Mouse (Mus musculus): ENCODE results near the gene Satb2. TPM values are rescaled to one million over a fixed set of nuclear protein-coding genes. Genes with fewer than 3 reads are reported as not detected.
"Not testable (repeated sequence)": the region's sequence is repeated elsewhere in the genome, so short reads cannot be mapped to it uniquely, and the experiment has no call there.

Satb2 gene
- polyA plus RNA-seq, 1 experiment from 2014 or later, result 0.17 TPM

GRCm38 (mm10) chr1:56812961-56813360, 165.5 kb downstream of the Satb2 start:
- TF ChIP-seq CTCF (IDR thresholded peaks at IDR 0.05), result no peak
- TF ChIP-seq EP300 (IDR thresholded peaks at IDR 0.05), result no peak
- no peak for DNase-seq (ENCODE audit: low spot score)
- no peak for ATAC-seq
- Histone ChIP-seq H3K4me3 (ENCODE audit: low read depth, low read length) (no peak overlapping the region), H3K27me3 (replicated peaks; ENCODE audit: insufficient read depth, low read length) (no peaks in the 10 kb centered on the region), H3K36me3 (ENCODE audit: insufficient read depth, low read length) (no peaks in the 10 kb centered on the region), H3K9ac (replicated peaks; ENCODE audit: low read depth) (no peak overlapping the region), H3K4me2 (replicated peaks; ENCODE audit: low read depth, low read length) (no peak overlapping the region), H3K4me1 (ENCODE audit: insufficient read depth, low read depth, low read length) (no peaks in the 10 kb centered on the region), H3K9me3 (ENCODE audit: low read length) (no peaks in the 10 kb centered on the region), H3K27ac (ENCODE audit: low read length) (no peak overlapping the region)
- 71% methylated on average over 4 of the region's 4 CpGs for WGBS

GRCm38 (mm10) chr1:56811486-56811885, 167.0 kb downstream of the Satb2 start:
- H3K9ac ChIP-seq (replicated peaks; ENCODE audit: low read depth), result no peak overlapping the region
- H3K27ac ChIP-seq (ENCODE audit: low read length), result no peak overlapping the region
- no peaks in the 10 kb centered on the region for H3K36me3 ChIP-seq (ENCODE audit: insufficient read depth, low read length)
- no peaks in the 10 kb centered on the region for H3K9me3 ChIP-seq (ENCODE audit: low read length)
- no peak overlapping the region for H3K4me3 ChIP-seq (ENCODE audit: low read depth, low read length)
- ATAC-seq (peak; percentile 26; the same call in 1 of the 2 replicates), DNase-seq (ENCODE audit: low spot score) (peak; percentile 34)
- H3K4me1 ChIP-seq (ENCODE audit: insufficient read depth, low read depth, low read length), result no peaks in the 10 kb centered on the region
- H3K27me3 ChIP-seq (replicated peaks; ENCODE audit: insufficient read depth, low read length), result no peaks in the 10 kb centered on the region
- H3K4me2 ChIP-seq (replicated peaks; ENCODE audit: low read depth, low read length), result no peak overlapping the region
- WGBS, result 71% methylated on average over 3 of the region's 3 CpGs
- TF ChIP-seq CTCF (IDR thresholded peaks at IDR 0.05) (no peak), EP300 (IDR thresholded peaks at IDR 0.05) (no peak)

GRCm38 (mm10) chr1:56806006-56806405, 172.4 kb downstream of the Satb2 start:
- H3K9me3 ChIP-seq (ENCODE audit: low read length), result no peaks in the 10 kb centered on the region
- H3K4me1 ChIP-seq (ENCODE audit: insufficient read depth, low read depth, low read length), result no peaks in the 10 kb centered on the region
- no peak overlapping the region for H3K9ac ChIP-seq (replicated peaks; ENCODE audit: low read depth)
- H3K4me3 ChIP-seq (ENCODE audit: low read depth, low read length), result no peak overlapping the region
- WGBS, result 84% methylated on average over 5 of the region's 5 CpGs
- no peak for TF ChIP-seq CTCF (IDR thresholded peaks at IDR 0.05)
- TF ChIP-seq EP300 (IDR thresholded peaks at IDR 0.05), result no peak
- H3K36me3 ChIP-seq (ENCODE audit: insufficient read depth, low read length), result no peaks in the 10 kb centered on the region
- no peaks in the 10 kb centered on the region for H3K27me3 ChIP-seq (replicated peaks; ENCODE audit: insufficient read depth, low read length)
- ATAC-seq, result no peak
- H3K27ac ChIP-seq (ENCODE audit: low read length), result no peak overlapping the region
- H3K4me2 ChIP-seq (replicated peaks; ENCODE audit: low read depth, low read length), result no peak overlapping the region
- DNase-seq (ENCODE audit: low spot score), result no peak

DNA sequence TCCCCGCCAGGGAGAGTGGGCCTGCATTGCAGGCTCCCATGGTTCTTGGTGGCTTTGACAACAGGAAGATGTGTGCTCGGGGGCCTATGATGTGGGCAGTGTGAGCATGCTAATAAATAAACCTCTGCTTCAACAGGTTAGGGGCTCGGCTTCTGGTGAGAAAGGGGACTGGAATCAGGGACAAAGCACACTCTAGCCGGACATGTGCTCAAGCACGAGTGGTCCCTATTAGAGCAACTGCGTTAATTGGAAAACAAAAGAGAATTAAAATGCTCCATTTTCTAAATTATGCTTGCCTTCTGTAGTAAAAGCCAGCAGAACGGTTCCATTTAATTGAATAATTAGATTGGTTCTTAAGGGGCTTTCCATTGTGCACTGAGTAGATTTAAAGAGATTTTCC, 177.8 kb downstream of the Satb2 start:
- 90% methylated on average over 7 of the region's 7 CpGs for WGBS
- no peaks in the 10 kb centered on the region for H3K4me1 ChIP-seq (ENCODE audit: insufficient read depth, low read depth, low read length)
- no peak overlapping the region for H3K27ac ChIP-seq (ENCODE audit: low read length)
- H3K9ac ChIP-seq (replicated peaks; ENCODE audit: low read depth), result no peak overlapping the region
- DNase-seq (ENCODE audit: low spot score), result no peak
- H3K27me3 ChIP-seq (replicated peaks; ENCODE audit: insufficient read depth, low read length), result no peaks in the 10 kb centered on the region
- no peak overlapping the region for H3K4me3 ChIP-seq (ENCODE audit: low read depth, low read length)
- H3K9me3 ChIP-seq (ENCODE audit: low read length), result no peaks in the 10 kb centered on the region
- ATAC-seq, result no peak
- no peak overlapping the region for H3K4me2 ChIP-seq (replicated peaks; ENCODE audit: low read depth, low read length)
- no peak for TF ChIP-seq CTCF (IDR thresholded peaks at IDR 0.05)
- no peak for TF ChIP-seq EP300 (IDR thresholded peaks at IDR 0.05)
- no peaks in the 10 kb centered on the region for H3K36me3 ChIP-seq (ENCODE audit: insufficient read depth, low read length)

DNA sequence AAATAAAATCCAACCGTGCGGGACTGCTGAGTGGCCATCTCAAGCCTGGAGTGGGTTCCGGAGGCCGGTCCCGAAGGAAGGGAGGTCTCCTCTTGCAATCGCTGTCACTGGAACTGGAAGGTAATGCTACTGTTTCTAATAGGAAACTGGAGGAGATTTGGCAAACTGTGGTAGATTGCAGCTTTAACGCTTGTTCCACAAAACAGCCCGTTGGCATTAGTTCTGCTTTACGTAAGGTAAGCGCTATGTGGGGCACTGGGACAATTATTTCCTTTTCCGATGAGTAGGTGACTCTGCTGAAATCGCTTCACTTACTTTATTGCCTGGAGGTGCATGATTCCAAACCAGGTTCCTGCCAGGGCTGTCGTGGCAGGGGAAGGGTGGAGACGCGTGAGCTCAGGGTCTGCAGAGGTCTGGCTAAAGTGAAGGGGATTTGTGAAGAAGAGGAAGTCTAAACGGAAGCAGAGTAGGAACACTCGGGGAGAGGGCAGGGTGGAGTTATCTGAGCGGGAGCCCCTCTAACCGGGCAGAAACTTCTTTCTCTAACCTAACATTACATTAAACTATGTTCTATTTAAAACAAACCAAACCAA, 183.3 kb downstream of the Satb2 start:
- no peaks in the 10 kb centered on the region for H3K36me3 ChIP-seq (ENCODE audit: insufficient read depth, low read length)
- DNase-seq (ENCODE audit: low spot score) (peak; percentile 13), ATAC-seq (no peak)
- no peak overlapping the region for H3K9ac ChIP-seq (replicated peaks; ENCODE audit: low read depth)
- H3K27ac ChIP-seq (ENCODE audit: low read length), result no peak overlapping the region
- H3K4me2 ChIP-seq (replicated peaks; ENCODE audit: low read depth, low read length), result no peak overlapping the region
- TF ChIP-seq CTCF (IDR thresholded peaks at IDR 0.05) (no peak), EP300 (IDR thresholded peaks at IDR 0.05) (no peak)
- H3K9me3 ChIP-seq (ENCODE audit: low read length), result no peaks in the 10 kb centered on the region
- no peaks in the 10 kb centered on the region for H3K27me3 ChIP-seq (replicated peaks; ENCODE audit: insufficient read depth, low read length)
- WGBS, result 75% methylated on average over 19 of the region's 19 CpGs
- H3K4me1 ChIP-seq (ENCODE audit: insufficient read depth, low read depth, low read length), result no peaks in the 10 kb centered on the region
- H3K4me3 ChIP-seq (ENCODE audit: low read depth, low read length), result no peak overlapping the region

GRCm38 (mm10) chr1:56789641-56790040, 188.8 kb downstream of the Satb2 start:
- no peak overlapping the region for H3K27ac ChIP-seq (ENCODE audit: low read length)
- DNase-seq (ENCODE audit: low spot score) (peak; percentile 10), ATAC-seq (no peak)
- H3K4me1 ChIP-seq (ENCODE audit: insufficient read depth, low read depth, low read length), result no peaks in the 10 kb centered on the region
- WGBS, result 72% methylated on average over 2 of the region's 2 CpGs
- no peaks in the 10 kb centered on the region for H3K36me3 ChIP-seq (ENCODE audit: insufficient read depth, low read length)
- no peaks in the 10 kb centered on the region for H3K27me3 ChIP-seq (replicated peaks; ENCODE audit: insufficient read depth, low read length)
- no peak overlapping the region for H3K4me3 ChIP-seq (ENCODE audit: low read depth, low read length)
- no peak overlapping the region for H3K9ac ChIP-seq (replicated peaks; ENCODE audit: low read depth)
- H3K9me3 ChIP-seq (ENCODE audit: low read length), result no peaks in the 10 kb centered on the region
- no peak overlapping the region for H3K4me2 ChIP-seq (replicated peaks; ENCODE audit: low read depth, low read length)
- no peak for TF ChIP-seq CTCF (IDR thresholded peaks at IDR 0.05)
- no peak for TF ChIP-seq EP300 (IDR thresholded peaks at IDR 0.05)

- DNase-seq (ENCODE audit: low spot score); H3K9ac ChIP-seq (replicated peaks; ENCODE audit: low read depth); H3K4me2 ChIP-seq (replicated peaks; ENCODE audit: low read depth, low read length); H3K4me3 ChIP-seq (ENCODE audit: low read depth, low read length); H3K36me3 ChIP-seq (ENCODE audit: insufficient read depth, low read length); ATAC-seq; H3K9me3 ChIP-seq (ENCODE audit: low read length); H3K27ac ChIP-seq (ENCODE audit: low read length); H3K4me1 ChIP-seq (ENCODE audit: insufficient read depth, low read depth, low read length); H3K27me3 ChIP-seq (replicated peaks; ENCODE audit: insufficient read depth, low read length): not testable (repeated sequence)
- WGBS, result 83% methylated on average over 13 of the region's 13 CpGs
These were observed 196.3 kb downstream of the Satb2 start for GRCm38 (mm10) chr1:56782139-56782538.
